Mouse (Mus musculus) brain, embryonic 18.5 days (tissue): ENCODE measurements at regions not wholly inside any gene's neighbourhood (a gene's known extent, or its start where the extent isn't known, plus 50 kb on each side); places are given as distances from the start of the nearest gene placed in this dataset.
"Not testable (repeated sequence)": the region's sequence is repeated elsewhere in the genome, so short reads cannot be mapped to it uniquely, and the experiment has no call there.

Experiments
- DNase-seq: peaks from one replicate; pipeline ENCODE4 v3.0.0-alpha.2; 2012; ENCODE audit warnings: low read depth, low spot score

GRCm38 (mm10) chr10:57000892-57001722 lies 485.1 kb upstream of the Hsf2 start:
- DNase-seq, result no peak

- DNase-seq, result no peak
These were observed 484.5 kb upstream of the Hsf2 start for GRCm38 (mm10) chr10:57001723-57002110.

GRCm38 (mm10) chr10:57037641-57038040 lies 448.5 kb upstream of the Hsf2 start:
- no peak for DNase-seq

- no peak for DNase-seq
These were observed 446.0 kb upstream of the Hsf2 start for GRCm38 (mm10) chr10:57040201-57040600.

GRCm38 (mm10) chr10:57046021-57046420 lies 440.2 kb upstream of the Hsf2 start:
- no peak for DNase-seq

- DNase-seq, result no peak
These were observed 439.3 kb upstream of the Hsf2 start for GRCm38 (mm10) chr10:57046891-57047290.

GRCm38 (mm10) chr10:57047719-57048118 lies 438.5 kb upstream of the Hsf2 start:
- no peak for DNase-seq

- DNase-seq, result not testable (repeated sequence)
These were observed 432.8 kb upstream of the Hsf2 start for GRCm38 (mm10) chr10:57053375-57053774.

GRCm38 (mm10) chr10:57090131-57090530 lies 396.1 kb upstream of the Hsf2 start:
- DNase-seq, result no peak

GRCm38 (mm10) chr10:57095920-57096319 lies 390.3 kb upstream of the Hsf2 start:
- DNase-seq, result no peak

- DNase-seq, result no peak
These were observed 372.8 kb upstream of the Hsf2 start for GRCm38 (mm10) chr10:57113359-57113758.

- no peak for DNase-seq
These were observed 371.4 kb upstream of the Hsf2 start for GRCm38 (mm10) chr10:57114696-57115271.

- no peak for DNase-seq
These were observed 364.7 kb upstream of the Hsf2 start for GRCm38 (mm10) chr10:57121514-57121913.

- no peak for DNase-seq
These were observed 359.0 kb upstream of the Hsf2 start for GRCm38 (mm10) chr10:57127185-57127584.

GRCm38 (mm10) chr10:57156426-57156825 lies 329.8 kb upstream of the Hsf2 start:
- no peak for DNase-seq

- no peak for DNase-seq
These were observed 329.3 kb upstream of the Hsf2 start for GRCm38 (mm10) chr10:57156912-57157311.

- no peak for DNase-seq
These were observed 325.6 kb upstream of the Hsf2 start for GRCm38 (mm10) chr10:57160546-57160945.

- DNase-seq, result no peak
These were observed 322.8 kb upstream of the Hsf2 start for GRCm38 (mm10) chr10:57163359-57163758.

GRCm38 (mm10) chr10:57183560-57183959 lies 302.6 kb upstream of the Hsf2 start:
- DNase-seq, result peak; percentile 30

- DNase-seq, result no peak
These were observed 275.5 kb upstream of the Hsf2 start for GRCm38 (mm10) chr10:57210701-57211100.

- no peak for DNase-seq
These were observed 255.1 kb upstream of the Hsf2 start for GRCm38 (mm10) chr10:57231117-57231516.

- DNase-seq, result no peak
These were observed 205.0 kb upstream of the Hsf2 start for GRCm38 (mm10) chr10:57281220-57281619.

GRCm38 (mm10) chr10:57282896-57283295 lies 203.3 kb upstream of the Hsf2 start:
- DNase-seq, result no peak
